Mouse (Mus musculus) T-helper 17 cell (primary cell): Measurements from ENCODE around the gene Trnt1.

Source experiments
- in situ Hi-C, 2 experiments: fragments of 300-600 bp; cut with MboI, MseI; formaldehyde crosslinking; loops; 1 replicate in 1 of 2; 2 replicates in 1 of 2; pipeline ENCODE4 v1.15.1; 2025; ENCODE audit warnings: high pct_unique_total_duplicates in 2 of 2

The Trnt1 gene

GRCm38 (mm10) chr6:106770046-106770445 lies 1.1 kb downstream of the Trnt1 start:
- in situ Hi-C loops, result no loop called here

- in situ Hi-C loops, result loop anchor here (25.0 kb wide), 3 partner anchors 1525 to 1875 kb away; partner anchors contain the start of gene Bhlhe40 (in 2 of the 2)
Measured at GRCm38 (mm10) chr6:106787138-106787537, 18.2 kb downstream of the Trnt1 start.

GRCm38 (mm10) chr6:106791429-106791828 lies 22.5 kb downstream of the Trnt1 start:
- in situ Hi-C loops, result loop anchor here (10.0 to 25.0 kb wide), 4 partner anchors 1521 to 1871 kb away; partner anchors contain the start of gene Bhlhe40 (in 2 of the 2)

- in situ Hi-C loops, result loop anchor here (10.0 to 25.0 kb wide), 4 partner anchors 1520 to 1870 kb away; partner anchors contain the start of gene Bhlhe40 (in 2 of the 2)
Measured at GRCm38 (mm10) chr6:106792486-106792885, 23.6 kb downstream of the Trnt1 start.

- in situ Hi-C loops, result loop anchor here (10.0 to 25.0 kb wide), 4 partner anchors 1519 to 1869 kb away; partner anchors contain the start of gene Bhlhe40 (in 2 of the 2)
Measured at GRCm38 (mm10) chr6:106793088-106793487, 24.2 kb downstream of the Trnt1 start.

GRCm38 (mm10) chr6:106793621-106794020 lies 24.7 kb downstream of the Trnt1 start:
- in situ Hi-C loops, result loop anchor here (10.0 to 25.0 kb wide), 4 partner anchors 1519 to 1869 kb away; partner anchors contain the start of gene Bhlhe40 (in 2 of the 2)

- in situ Hi-C loops, result loop anchor here (10.0 to 25.0 kb wide), 4 partner anchors 1518 to 1868 kb away; partner anchors contain the start of gene Bhlhe40 (in 2 of the 2)
Measured at GRCm38 (mm10) chr6:106794094-106794814, 25.3 kb downstream of the Trnt1 start.

GRCm38 (mm10) chr6:106799333-106800226 lies 30.7 kb downstream of the Trnt1 start, which contains the start of gene Crbn:
Gene Crbn (minus strand): TSS chr6:106800077.
- in situ Hi-C loops, result loop anchor here (5.0 to 25.0 kb wide), 6 partner anchors 1263 to 1863 kb away; partner anchors contain the start of gene Bhlhe40 (in 2 of the 2)

GRCm38 (mm10) chr6:106800227-106800557 lies 31.3 kb downstream of the Trnt1 start:
- in situ Hi-C loops, result no loop called here

GRCm38 (mm10) chr6:106804904-106805303 lies 36.0 kb downstream of the Trnt1 start:
- in situ Hi-C loops, result no loop called here

GRCm38 (mm10) chr6:106809161-106809560 lies 40.2 kb downstream of the Trnt1 start:
- in situ Hi-C loops, result no loop called here

- in situ Hi-C loops, result no loop called here
Measured at GRCm38 (mm10) chr6:106810686-106811085, 41.8 kb downstream of the Trnt1 start.

- in situ Hi-C loops, result no loop called here
Measured at GRCm38 (mm10) chr6:106819246-106819645, 50.3 kb downstream of the Trnt1 start.

- in situ Hi-C loops, result no loop called here
Measured at GRCm38 (mm10) chr6:106819906-106820305, 51.0 kb downstream of the Trnt1 start.

GRCm38 (mm10) chr6:106820566-106820965 lies 51.6 kb downstream of the Trnt1 start:
- in situ Hi-C loops, result no loop called here

- in situ Hi-C loops, result no loop called here
Measured at GRCm38 (mm10) chr6:106822329-106822728, 53.4 kb downstream of the Trnt1 start.
